Mouse (Mus musculus) lung, adult 2 months (tissue): ENCODE measurements at regions not wholly inside any gene's neighbourhood (a gene's known extent, or its start where the extent isn't known, plus 50 kb on each side); places are given as distances from the start of the nearest gene placed in this dataset.

Source experiments
- CTCF ChIP-seq: fragments of 200-500 bp; IDR thresholded peaks from 2 replicates; pipeline ENCODE4 v1.5.1; 2011; ENCODE audit warnings: mild to moderate bottlenecking, low read length, control low read depth; ENCODE audit not compliant: insufficient read depth
- POLR2A ChIP-seq: fragments of 200-500 bp; IDR thresholded peaks from 2 replicates; pipeline ENCODE4 v1.6.1; 2011; ENCODE audit warnings: low read depth, mild to moderate bottlenecking, control low read depth, low read length, borderline replicate concordance; ENCODE audit errors: extremely low read depth

- TF ChIP-seq CTCF (no peak), POLR2A (no peak)
Observed at GRCm38 (mm10) chr16:24339320-24340265, 53.7 kb upstream of the Lpp start.
